Mouse (Mus musculus) cerebellum, adult 8-10 months (tissue): ENCODE measurements at regions not wholly inside any gene's neighbourhood (a gene's known extent, or its start where the extent isn't known, plus 50 kb on each side); places are given as distances from the start of the nearest gene placed in this dataset.

Experiments used
- DNase-seq: peaks from one replicate; pipeline ENCODE4 v3.0.0; 2022

- no peak for DNase-seq
Measured at GRCm38 (mm10) chr14:72081473-72081872, 410.2 kb downstream of the Gm9195 start.

- no peak for DNase-seq
Measured at GRCm38 (mm10) chr14:72064111-72064812, 427.4 kb downstream of the Gm9195 start.

GRCm38 (mm10) chr14:72042881-72043236 lies 448.8 kb downstream of the Gm9195 start:
- DNase-seq = no peak

GRCm38 (mm10) chr14:72042112-72042880 lies 449.3 kb downstream of the Gm9195 start:
- no peak for DNase-seq

GRCm38 (mm10) chr14:72030396-72030795 lies 461.2 kb downstream of the Gm9195 start:
- no peak for DNase-seq

GRCm38 (mm10) chr14:72027362-72028020 lies 464.1 kb downstream of the Gm9195 start:
- no peak for DNase-seq

- no peak for DNase-seq
Measured at GRCm38 (mm10) chr14:72004371-72004770, 487.3 kb downstream of the Gm9195 start.

GRCm38 (mm10) chr14:72002205-72003138 lies 489.2 kb downstream of the Gm9195 start:
- DNase-seq = no peak

- no peak for DNase-seq
Measured at GRCm38 (mm10) chr14:71973016-71973415, 518.6 kb downstream of the Gm9195 start.

- DNase-seq = no peak
Measured at GRCm38 (mm10) chr14:71972521-71972920, 519.1 kb downstream of the Gm9195 start.

- no peak for DNase-seq
Measured at GRCm38 (mm10) chr14:71967646-71968045, 524.0 kb downstream of the Gm9195 start.

- no peak for DNase-seq
Measured at GRCm38 (mm10) chr14:71963389-71964169, 528.1 kb downstream of the Gm9195 start.

GRCm38 (mm10) chr14:71948701-71949100 lies 542.9 kb downstream of the Gm9195 start:
- no peak for DNase-seq

- DNase-seq = no peak
Measured at GRCm38 (mm10) chr14:71937157-71937485, 554.5 kb downstream of the Gm9195 start.

GRCm38 (mm10) chr14:71936373-71937156 lies 555.1 kb downstream of the Gm9195 start:
- no peak for DNase-seq

- DNase-seq = no peak
Measured at GRCm38 (mm10) chr14:71915964-71916363, 575.7 kb downstream of the Gm9195 start.

GRCm38 (mm10) chr14:71910936-71911335 lies 580.7 kb downstream of the Gm9195 start:
- no peak for DNase-seq

GRCm38 (mm10) chr14:71895468-71895867 lies 596.2 kb downstream of the Gm9195 start:
- no peak for DNase-seq

GRCm38 (mm10) chr14:71894811-71895210 lies 596.8 kb downstream of the Gm9195 start:
- DNase-seq = no peak

GRCm38 (mm10) chr14:71893361-71893760 lies 598.3 kb downstream of the Gm9195 start:
- no peak for DNase-seq

- no peak for DNase-seq
Measured at GRCm38 (mm10) chr14:71891667-71892066, 600.0 kb downstream of the Gm9195 start.
